Mouse (Mus musculus): ENCODE data around the gene Gm19410. TPM values are rescaled to one million over a fixed set of nuclear protein-coding genes. Genes with fewer than 3 reads are reported as not detected.

The Gm19410 gene
- polyA plus RNA-seq (2012; fragmentation: generic; extraction: Trizol): not detected

DNA sequence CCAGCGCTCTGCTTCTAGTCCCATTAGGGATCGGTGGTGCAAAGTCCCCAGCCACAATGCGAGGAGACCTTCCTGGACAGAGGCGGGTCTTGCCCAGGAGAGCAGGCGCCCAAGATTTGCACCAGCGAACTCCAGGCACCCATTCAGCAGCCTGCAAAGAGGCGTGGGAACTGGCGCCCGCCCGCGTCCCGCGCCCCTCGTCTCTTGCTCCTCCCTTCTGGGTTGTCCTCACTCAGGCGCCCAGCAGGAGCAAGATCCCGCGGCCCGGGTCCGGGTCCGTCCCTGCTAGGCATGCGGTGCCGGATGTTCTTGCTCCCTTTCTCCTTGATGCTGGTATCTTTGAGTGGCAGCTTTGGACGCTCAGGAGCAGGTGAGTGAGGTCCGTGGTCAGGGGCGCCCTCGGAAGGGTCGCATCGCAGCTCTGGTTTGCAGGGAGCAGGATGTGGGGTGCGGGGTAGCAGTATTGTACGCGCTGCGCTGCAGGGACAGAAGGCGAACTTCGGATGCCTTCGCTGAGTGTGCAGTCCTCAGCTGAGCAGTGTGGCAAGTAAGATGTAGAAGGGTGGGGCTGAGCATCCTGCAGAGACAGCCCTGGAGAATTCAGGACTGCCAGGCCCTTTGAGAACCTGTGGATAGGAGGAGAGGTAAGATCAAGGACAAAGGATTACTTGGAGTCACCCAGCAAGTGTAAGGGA is at the start of gene Gm19410:
Gene Gm19410 (plus strand): TSS at position 292 of the 695 bp plus-strand sequence.
- Histone ChIP-seq H3K4me3 (no peak within 1 kb of the TSS), H3K36me3 (ENCODE audit: control insufficient read depth, insufficient read depth) (no peaks in the 10 kb centered on the region), H3K4me2 (ENCODE audit: low read depth) (no peak within 1 kb of the TSS), H3K79me2 (ENCODE audit: control insufficient read depth, insufficient read depth) (no peaks in the 10 kb centered on the region), H3ac (ENCODE audit: control insufficient read depth, insufficient read length) (no peak within 1 kb of the TSS), H3K27me3 (ENCODE audit: control insufficient read depth, insufficient read depth, insufficient read length) (peaks cover 17% of the 10 kb centered on the region)
- TF ChIP-seq CEBPB (IDR thresholded peaks at IDR 0.05; ENCODE audit: insufficient read depth, poor library complexity, severe bottlenecking): no peak
- TF ChIP-seq TCF3 (IDR thresholded peaks at IDR 0.05; ENCODE audit: insufficient read length, low read depth): no peak
- no peak for TF ChIP-seq REST (IDR thresholded peaks at IDR 0.05; ENCODE audit: insufficient read depth, insufficient read length)
- TF ChIP-seq MAX (IDR thresholded peaks at IDR 0.05; ENCODE audit: low read depth): no peak
- TF ChIP-seq SRF (IDR thresholded peaks at IDR 0.05; ENCODE audit: control insufficient read depth, insufficient read length, low read depth): no peak
- no peak for TF ChIP-seq MYOG (IDR thresholded peaks at IDR 0.05; ENCODE audit: control insufficient read depth in 1 of 3, insufficient read depth in 1 of 3, insufficient read length in 2 of 3, low read depth in 2 of 3)
- TF ChIP-seq TCF12 (IDR thresholded peaks at IDR 0.05; ENCODE audit: insufficient read depth, poor library complexity, severe bottlenecking): no peak
- no peak for TF ChIP-seq POLR2A (IDR thresholded peaks at IDR 0.05; ENCODE audit: insufficient read length, low read depth)
- TF ChIP-seq MYOD1 (IDR thresholded peaks at IDR 0.05; ENCODE audit: control insufficient read depth in 1 of 3, insufficient read length in 2 of 3, low read depth in 2 of 3): no peak

DNA sequence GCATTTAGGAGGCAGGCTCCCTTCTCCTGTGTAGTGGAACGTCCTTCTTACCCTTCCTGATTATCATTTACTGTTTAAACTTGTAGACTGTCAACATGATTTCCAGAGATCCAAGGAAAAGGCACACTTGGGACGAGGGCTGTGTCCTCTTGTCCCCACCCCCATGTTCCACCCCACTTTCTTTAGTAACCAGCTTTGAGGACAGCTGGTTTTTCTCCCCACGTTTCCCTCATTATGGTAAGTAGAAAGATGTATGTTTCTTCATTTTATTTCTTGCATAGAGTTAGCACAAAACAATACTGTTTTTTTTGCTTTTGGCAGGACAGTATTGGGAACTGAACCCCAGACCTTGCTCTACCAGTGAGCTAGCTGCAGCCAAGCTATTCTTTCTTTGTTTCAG is 34.8 kb upstream of the Gm19410 start:
- Histone ChIP-seq H3K4me3 (no peak overlapping the region), H3ac (ENCODE audit: control insufficient read depth, insufficient read length) (no peak overlapping the region), H3K4me2 (ENCODE audit: low read depth) (no peak overlapping the region), H3K36me3 (ENCODE audit: control insufficient read depth, insufficient read depth) (no peaks in the 10 kb centered on the region), H3K79me2 (ENCODE audit: control insufficient read depth, insufficient read depth) (no peaks in the 10 kb centered on the region), H3K27me3 (ENCODE audit: control insufficient read depth, insufficient read depth, insufficient read length) (no peaks in the 10 kb centered on the region)
- TF ChIP-seq POLR2A (IDR thresholded peaks at IDR 0.05; ENCODE audit: insufficient read length, low read depth) (no peak), TCF3 (IDR thresholded peaks at IDR 0.05; ENCODE audit: insufficient read length, low read depth) (no peak), CEBPB (IDR thresholded peaks at IDR 0.05; ENCODE audit: insufficient read depth, poor library complexity, severe bottlenecking) (no peak), MAX (IDR thresholded peaks at IDR 0.05; ENCODE audit: low read depth) (no peak), E2F4 (IDR thresholded peaks at IDR 0.05; ENCODE audit: insufficient read depth) (no peak), REST (IDR thresholded peaks at IDR 0.05; ENCODE audit: insufficient read depth, insufficient read length) (no peak), MYOD1 (IDR thresholded peaks at IDR 0.05; ENCODE audit: control insufficient read depth in 1 of 3, insufficient read length in 2 of 3, low read depth in 2 of 3) (no peak), SRF (IDR thresholded peaks at IDR 0.05; ENCODE audit: control insufficient read depth, insufficient read length, low read depth) (no peak)

DNA sequence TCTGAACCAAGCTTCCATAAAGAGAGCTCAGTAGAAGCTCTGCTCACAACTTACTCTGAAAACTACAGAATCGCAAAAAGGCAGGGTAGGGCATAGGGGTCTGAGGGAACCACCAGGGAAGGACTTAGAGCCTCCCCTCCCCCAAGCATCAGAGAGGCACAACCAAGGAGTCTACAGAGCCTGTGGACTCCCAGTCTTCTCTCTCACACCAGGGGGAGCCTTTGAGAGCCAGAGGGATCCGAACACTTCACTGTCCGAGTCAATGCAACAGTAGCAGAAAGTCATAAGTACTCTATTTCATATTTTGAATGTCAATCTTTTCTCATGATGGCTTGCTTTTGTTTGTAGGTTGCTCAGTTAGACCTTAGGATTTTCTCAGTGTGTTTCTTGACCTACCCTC is 30.2 kb upstream of the Gm19410 start:
- Histone ChIP-seq H3K36me3 (ENCODE audit: control insufficient read depth, insufficient read depth) (no peaks in the 10 kb centered on the region), H3ac (ENCODE audit: control insufficient read depth, insufficient read length) (no peak overlapping the region), H3K4me3 (no peak overlapping the region), H3K27me3 (ENCODE audit: control insufficient read depth, insufficient read depth, insufficient read length) (no peaks in the 10 kb centered on the region), H3K4me2 (ENCODE audit: low read depth) (no peak overlapping the region), H3K79me2 (ENCODE audit: control insufficient read depth, insufficient read depth) (no peaks in the 10 kb centered on the region)
- no peak for TF ChIP-seq POLR2AphosphoS2 (IDR thresholded peaks at IDR 0.05; ENCODE audit: insufficient read length, low read depth)
- no peak for TF ChIP-seq USF1 (IDR thresholded peaks at IDR 0.05; ENCODE audit: low read depth)
- no peak for TF ChIP-seq SRF (IDR thresholded peaks at IDR 0.05; ENCODE audit: control insufficient read depth, insufficient read length, low read depth)
- no peak for TF ChIP-seq POLR2A (IDR thresholded peaks at IDR 0.05; ENCODE audit: insufficient read length, low read depth)
- TF ChIP-seq E2F4 (IDR thresholded peaks at IDR 0.05; ENCODE audit: insufficient read depth): no peak
- no peak for TF ChIP-seq REST (IDR thresholded peaks at IDR 0.05; ENCODE audit: insufficient read depth, insufficient read length)
- no peak for TF ChIP-seq TCF12 (IDR thresholded peaks at IDR 0.05; ENCODE audit: insufficient read depth, poor library complexity, severe bottlenecking)
- no peak for TF ChIP-seq MYOD1 (IDR thresholded peaks at IDR 0.05; ENCODE audit: control insufficient read depth in 1 of 3, insufficient read length in 2 of 3, low read depth in 2 of 3)
- TF ChIP-seq MYOG (IDR thresholded peaks at IDR 0.05; ENCODE audit: control insufficient read depth in 1 of 3, insufficient read depth in 1 of 3, insufficient read length in 2 of 3, low read depth in 2 of 3): no peak
- TF ChIP-seq MAX (IDR thresholded peaks at IDR 0.05; ENCODE audit: low read depth): no peak
- TF ChIP-seq CEBPB (IDR thresholded peaks at IDR 0.05; ENCODE audit: insufficient read depth, poor library complexity, severe bottlenecking): no peak
- TF ChIP-seq TCF3 (IDR thresholded peaks at IDR 0.05; ENCODE audit: insufficient read length, low read depth): no peak

DNA sequence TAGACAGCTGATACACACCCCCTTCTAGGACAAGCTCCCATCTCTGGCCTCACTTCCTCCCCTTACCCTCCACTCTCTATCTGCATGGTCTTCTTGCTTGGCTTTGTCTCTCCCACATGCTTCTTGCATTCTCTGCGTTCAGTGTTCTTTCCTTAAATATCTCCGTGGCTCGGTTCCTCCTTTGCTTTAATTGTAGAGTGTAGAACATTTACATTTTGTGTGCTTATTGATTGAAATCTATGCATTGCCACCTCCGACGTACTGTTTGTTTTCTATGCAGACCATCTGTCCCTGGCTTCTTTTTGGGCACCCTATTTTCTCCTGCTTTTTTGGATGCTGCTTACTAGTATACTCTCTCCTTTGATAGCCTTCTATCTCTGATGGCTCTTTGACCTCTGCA is 9.4 kb upstream of the Gm19410 start:
- no peak overlapping the region for H3K4me3 ChIP-seq
- no peak for TF ChIP-seq MYOG (IDR thresholded peaks at IDR 0.05; ENCODE audit: control insufficient read depth in 1 of 3, insufficient read depth in 1 of 3, insufficient read length in 2 of 3, low read depth in 2 of 3)
- TF ChIP-seq E2F4 (IDR thresholded peaks at IDR 0.05; ENCODE audit: insufficient read depth): no peak
- no peak for TF ChIP-seq MAX (IDR thresholded peaks at IDR 0.05; ENCODE audit: low read depth)
- TF ChIP-seq USF1 (IDR thresholded peaks at IDR 0.05; ENCODE audit: low read depth): no peak
- no peak for TF ChIP-seq POLR2A (IDR thresholded peaks at IDR 0.05; ENCODE audit: insufficient read length, low read depth)
- TF ChIP-seq MYOD1 (IDR thresholded peaks at IDR 0.05; ENCODE audit: control insufficient read depth in 1 of 3, insufficient read length in 2 of 3, low read depth in 2 of 3): no peak
- no peak for TF ChIP-seq CEBPB (IDR thresholded peaks at IDR 0.05; ENCODE audit: insufficient read depth, poor library complexity, severe bottlenecking)
- TF ChIP-seq TCF12 (IDR thresholded peaks at IDR 0.05; ENCODE audit: insufficient read depth, poor library complexity, severe bottlenecking): no peak
- H3K27me3 ChIP-seq (ENCODE audit: control insufficient read depth, insufficient read depth, insufficient read length): no peaks in the 10 kb centered on the region
- H3K36me3 ChIP-seq (ENCODE audit: control insufficient read depth, insufficient read depth): no peaks in the 10 kb centered on the region
- no peak overlapping the region for H3K4me2 ChIP-seq (ENCODE audit: low read depth)
- H3K79me2 ChIP-seq (ENCODE audit: control insufficient read depth, insufficient read depth): no peaks in the 10 kb centered on the region
- no peak overlapping the region for H3ac ChIP-seq (ENCODE audit: control insufficient read depth, insufficient read length)
